Mouse (Mus musculus): ENCODE measurements around the gene Fam110a.
A peak's percentile ranks its signal among the peaks of the same experiment; 100 is the strongest.
"Not testable (repeated sequence)": the region's sequence is repeated elsewhere in the genome, so short reads cannot be mapped to it uniquely, and the experiment has no call there.

The Fam110a gene

DNA sequence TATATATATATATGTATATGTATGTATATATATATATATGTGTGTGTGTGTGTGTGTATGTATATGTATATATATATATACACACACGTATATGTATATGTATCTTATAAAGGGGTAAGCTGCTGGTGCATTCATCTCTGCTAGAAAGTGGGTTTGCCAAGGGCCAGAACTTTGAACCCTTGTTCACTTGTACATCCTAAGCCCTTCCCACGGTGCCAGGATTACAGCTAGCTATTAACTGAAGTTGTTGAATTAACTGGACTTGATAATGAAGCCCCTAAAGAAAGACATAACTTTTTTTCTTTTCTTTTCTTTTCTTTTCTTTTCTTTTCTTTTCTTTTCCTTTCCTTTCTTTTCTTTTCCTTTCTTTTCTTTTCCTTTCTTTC lies 17.2 kb upstream of the Fam110a start:
- not testable (repeated sequence) for DNase-seq (ENCODE audit: low spot score in 2 of 2)

- DNase-seq (ENCODE audit: low spot score in 2 of 2) = peak; percentile 80 to 95
Observed at GRCm38 (mm10) chr2:151996229-151997189, 16.5 kb upstream of the Fam110a start, which contains the start of gene Slc52a3. Gene Slc52a3, plus strand, starts transcription at chr2:151996511.

- peak; percentile 52 to 84 for DNase-seq (ENCODE audit: low spot score in 2 of 2)
Observed at GRCm38 (mm10) chr2:151994350-151995122, 14.5 kb upstream of the Fam110a start.

DNA sequence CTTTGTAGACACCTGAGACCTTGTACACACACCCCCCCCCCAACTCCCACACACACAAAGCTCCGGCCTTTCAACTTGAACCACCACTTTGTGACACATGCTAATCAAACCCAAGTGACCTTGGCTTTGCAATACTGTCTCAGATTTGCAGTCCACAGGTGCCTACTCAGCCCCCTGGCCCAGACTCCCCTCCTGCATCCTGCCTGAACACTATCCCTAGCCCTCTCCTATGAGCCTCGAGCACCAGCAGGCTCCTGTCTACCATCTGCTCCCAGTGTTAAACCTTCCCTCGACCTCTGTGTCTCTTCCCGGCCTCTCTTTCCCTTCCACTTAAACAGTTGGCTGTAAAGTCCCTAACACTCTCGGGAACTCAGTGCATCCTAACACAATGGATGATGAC lies 11.4 kb upstream of the Fam110a start:
- DNase-seq (ENCODE audit: low spot score in 2 of 2) = no peak

DNA sequence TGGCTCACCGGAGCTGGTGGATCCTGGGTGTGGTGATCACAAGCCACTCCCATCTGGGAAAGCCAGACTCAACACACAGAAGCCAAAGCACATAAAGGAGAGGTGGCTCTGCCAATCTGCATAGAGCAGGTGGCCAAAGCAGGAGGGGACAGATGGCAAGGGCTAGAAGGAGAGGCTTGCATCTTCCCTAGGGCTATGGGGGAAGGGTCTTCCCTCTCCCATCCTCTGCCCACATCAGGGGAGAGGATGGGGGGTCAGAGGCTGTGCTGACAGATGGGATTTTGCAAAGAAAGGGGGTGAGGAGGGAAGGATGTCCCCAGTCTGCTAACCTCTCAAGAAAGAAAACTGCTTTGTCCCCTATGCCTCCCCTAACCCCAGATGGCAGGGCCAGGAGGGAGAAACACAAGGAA lies 11.0 kb upstream of the Fam110a start:
- no peak for DNase-seq (ENCODE audit: low spot score in 2 of 2)

DNA sequence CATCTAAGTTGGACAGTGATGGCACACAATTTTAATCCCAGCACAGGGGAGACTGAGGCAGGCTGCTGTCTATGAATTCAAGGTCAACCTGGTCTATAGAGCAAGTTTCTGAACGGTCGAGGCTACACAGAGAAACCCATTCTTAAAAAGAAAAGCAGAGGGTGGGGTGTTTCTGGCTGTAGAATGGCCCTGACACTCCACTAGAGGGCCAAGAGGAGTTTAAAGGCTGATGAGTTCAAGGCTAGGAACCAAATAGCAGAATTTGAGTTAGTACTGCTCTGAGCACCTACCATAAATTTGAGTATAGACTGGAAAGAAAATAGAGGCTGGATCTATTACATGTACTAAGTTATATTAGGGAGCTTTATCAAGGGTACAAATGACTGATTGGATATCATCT lies 9.0 kb upstream of the Fam110a start:
- DNase-seq (ENCODE audit: low spot score in 2 of 2) = no peak

- DNase-seq (ENCODE audit: low spot score in 2 of 2) = no peak
Observed at GRCm38 (mm10) chr2:151986958-151987357, 6.9 kb upstream of the Fam110a start.

DNA sequence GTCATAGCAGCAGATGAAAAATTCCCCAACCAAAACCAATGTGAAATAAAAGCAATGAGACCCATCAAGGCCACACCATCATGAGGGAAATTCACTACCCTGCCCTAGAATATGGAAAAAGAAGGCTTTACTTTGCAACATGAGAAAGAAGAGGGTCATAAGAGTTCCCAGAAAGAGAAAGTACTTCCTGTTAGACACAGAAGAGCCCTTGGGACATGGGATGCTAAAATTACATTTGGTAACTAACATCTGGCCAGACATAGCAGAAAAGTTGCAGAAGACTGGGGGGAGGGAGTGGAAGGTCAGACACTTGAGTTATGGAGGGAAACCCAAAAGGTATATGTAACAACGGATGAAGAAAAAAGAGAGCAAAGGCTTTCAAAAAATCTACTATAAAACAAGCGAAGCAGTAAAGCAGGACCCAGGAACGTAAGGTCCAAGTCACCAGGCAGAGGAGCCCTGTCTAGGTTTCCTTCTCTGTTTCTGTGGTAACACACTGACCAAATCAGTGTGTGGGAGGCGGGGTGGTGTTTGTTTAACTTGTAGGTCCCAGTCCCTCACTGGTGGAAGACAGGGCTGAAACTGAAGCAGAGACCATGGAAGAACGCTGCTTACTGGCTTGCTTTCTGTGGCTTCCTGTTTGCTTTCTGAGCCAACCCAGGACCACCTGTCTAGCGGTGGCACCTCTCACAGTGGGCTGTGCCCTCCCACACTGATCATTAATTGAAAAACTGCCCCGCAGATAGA lies 5.6 kb upstream of the Fam110a start:
- no peak for DNase-seq (ENCODE audit: low spot score in 2 of 2)

DNA sequence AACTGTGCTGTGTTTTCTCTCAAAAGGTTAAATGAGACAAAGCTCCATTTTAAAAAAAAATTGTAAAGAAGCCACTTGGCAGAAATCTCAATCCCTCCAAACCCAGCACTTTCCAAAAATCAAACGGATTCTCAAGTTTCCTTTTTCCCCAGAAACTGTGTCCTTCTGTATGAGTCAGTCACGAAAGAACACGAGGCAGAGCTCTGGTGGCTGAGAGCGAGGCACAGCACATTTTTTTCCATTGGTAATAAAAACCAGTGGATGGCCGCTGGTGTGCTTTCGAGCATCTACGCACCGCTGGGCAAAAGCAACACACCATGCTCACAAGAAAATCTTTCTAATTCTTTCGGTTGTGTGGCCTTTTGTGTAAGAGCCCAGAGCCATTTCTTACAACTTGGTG lies 4.0 kb upstream of the Fam110a start:
- DNase-seq (ENCODE audit: low spot score in 2 of 2) = no peak

DNA sequence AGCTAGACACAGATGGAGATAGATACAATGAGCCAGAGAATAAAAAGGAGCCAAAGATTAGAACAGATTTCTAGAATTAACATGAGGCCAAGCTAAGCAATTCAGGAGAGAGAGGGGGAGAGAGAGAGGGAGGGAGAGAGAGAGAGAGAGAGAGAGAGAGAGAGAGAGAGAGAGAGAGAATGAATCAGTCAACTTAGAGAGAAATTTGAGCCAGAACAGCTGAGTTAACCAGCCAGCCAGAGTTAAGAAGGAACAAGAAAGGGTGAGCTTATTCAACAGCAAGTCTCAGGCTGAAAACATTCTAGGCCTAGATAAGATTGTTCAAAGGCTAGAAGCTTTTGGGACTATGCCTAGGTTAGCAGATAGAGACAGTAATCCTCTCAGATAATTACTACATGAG lies 2.5 kb upstream of the Fam110a start:
- no peak for DNase-seq (ENCODE audit: low spot score in 2 of 2)

DNA sequence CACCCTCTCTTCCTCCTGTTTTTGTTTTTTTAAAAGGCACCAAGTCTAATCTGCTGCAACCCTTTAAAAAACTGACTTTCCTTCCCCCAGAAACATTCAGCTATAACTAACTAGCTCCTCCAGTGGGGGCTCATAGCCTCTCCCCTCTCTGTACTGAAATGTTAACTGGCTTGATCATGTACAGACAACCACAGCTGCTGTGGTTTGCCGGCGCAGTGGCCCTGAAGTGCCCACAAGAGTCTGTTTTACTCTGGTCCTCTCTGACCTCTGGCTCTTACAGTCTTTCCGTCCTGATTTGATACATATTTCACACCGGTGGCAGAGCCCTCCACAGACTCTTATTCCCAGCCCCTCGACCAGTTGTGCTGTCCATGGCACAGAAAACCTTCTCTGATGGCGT lies 1.2 kb upstream of the Fam110a start:
- DNase-seq (ENCODE audit: low spot score in 2 of 2) = no peak

- no peak for DNase-seq (ENCODE audit: low spot score in 2 of 2)
Observed at GRCm38 (mm10) chr2:151980355-151980693, 305 bp upstream of the Fam110a start.

DNA sequence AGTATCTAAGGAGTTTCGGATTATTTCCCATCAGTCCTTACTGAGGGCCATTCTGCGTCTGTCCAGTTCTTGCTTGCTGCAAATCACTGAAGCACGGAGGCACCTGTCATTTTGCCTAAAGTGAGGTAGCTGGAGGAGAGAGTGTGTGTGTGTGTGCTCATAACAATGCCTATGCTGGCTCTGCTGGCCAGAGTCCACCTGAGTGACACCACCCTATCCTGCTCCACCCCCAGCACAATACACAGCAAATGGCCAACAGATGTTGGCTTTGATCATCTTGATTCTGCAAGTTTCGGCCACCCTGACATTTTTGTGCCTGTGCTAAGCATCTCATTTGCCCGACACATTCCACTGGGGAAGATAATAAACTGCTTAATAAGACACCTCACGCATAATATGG lies 1.5 kb downstream of the Fam110a start:
- no peak for DNase-seq (ENCODE audit: low spot score in 2 of 2)

DNA sequence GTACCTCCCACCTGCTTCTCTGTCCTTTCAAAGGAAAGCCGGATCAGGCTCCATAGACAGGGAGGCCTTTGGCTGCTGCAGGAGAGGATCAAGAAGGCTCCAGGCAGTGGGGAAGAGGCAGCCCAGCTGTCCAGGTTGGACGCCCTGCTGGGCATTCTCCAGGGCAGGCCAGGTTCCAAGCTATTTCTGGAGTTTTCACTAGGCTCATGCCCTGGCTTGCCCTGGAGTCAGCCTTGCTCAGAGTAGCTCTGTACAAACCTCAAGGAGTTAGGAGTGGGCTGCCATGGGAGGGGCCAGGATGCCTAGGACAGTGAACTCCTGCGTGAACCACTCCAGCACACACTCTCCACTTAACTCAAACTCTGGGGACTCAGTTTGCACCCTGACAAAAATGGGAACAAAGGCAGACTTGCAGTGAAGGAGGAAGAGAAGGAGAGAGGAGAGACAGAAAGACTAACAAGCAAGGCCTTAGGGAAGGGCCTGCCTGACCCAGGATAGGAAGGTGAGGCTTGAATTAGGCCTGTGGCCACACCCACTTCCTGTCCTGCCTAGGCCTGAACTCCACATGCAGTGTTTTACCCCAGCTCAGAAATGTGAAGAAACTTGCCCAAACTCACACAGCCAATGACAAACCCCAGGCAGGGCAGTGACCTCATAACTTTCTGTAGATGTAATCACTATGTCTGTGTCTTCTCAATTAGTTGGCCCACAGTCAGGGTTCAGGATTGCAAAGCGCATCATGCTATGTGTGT lies 2.2 kb downstream of the Fam110a start:
- no peak for DNase-seq (ENCODE audit: low spot score in 2 of 2)

DNA sequence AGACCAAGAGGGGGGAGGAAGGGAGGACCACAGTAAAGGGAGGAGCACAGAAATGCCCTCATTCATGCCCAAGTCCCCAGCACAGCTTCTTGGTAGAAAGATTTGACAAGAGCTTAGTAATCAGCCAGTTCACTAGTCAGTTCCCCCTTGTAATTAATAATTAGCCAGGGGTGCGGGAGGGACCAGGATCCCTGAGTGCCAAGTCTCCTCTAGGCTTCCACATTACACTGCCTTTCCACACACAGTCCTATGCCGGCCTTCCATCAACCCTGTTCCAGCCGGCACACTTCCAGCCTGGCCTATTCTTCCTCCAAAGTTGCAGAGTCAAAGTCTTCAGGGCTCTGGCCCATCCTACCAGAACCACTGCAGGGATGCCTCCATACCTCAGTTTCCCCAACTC lies 4.0 kb downstream of the Fam110a start:
- no peak for DNase-seq (ENCODE audit: low spot score in 2 of 2)

- no peak for DNase-seq (ENCODE audit: low spot score in 2 of 2)
Observed at GRCm38 (mm10) chr2:151975295-151975694, 4.7 kb downstream of the Fam110a start.

DNA sequence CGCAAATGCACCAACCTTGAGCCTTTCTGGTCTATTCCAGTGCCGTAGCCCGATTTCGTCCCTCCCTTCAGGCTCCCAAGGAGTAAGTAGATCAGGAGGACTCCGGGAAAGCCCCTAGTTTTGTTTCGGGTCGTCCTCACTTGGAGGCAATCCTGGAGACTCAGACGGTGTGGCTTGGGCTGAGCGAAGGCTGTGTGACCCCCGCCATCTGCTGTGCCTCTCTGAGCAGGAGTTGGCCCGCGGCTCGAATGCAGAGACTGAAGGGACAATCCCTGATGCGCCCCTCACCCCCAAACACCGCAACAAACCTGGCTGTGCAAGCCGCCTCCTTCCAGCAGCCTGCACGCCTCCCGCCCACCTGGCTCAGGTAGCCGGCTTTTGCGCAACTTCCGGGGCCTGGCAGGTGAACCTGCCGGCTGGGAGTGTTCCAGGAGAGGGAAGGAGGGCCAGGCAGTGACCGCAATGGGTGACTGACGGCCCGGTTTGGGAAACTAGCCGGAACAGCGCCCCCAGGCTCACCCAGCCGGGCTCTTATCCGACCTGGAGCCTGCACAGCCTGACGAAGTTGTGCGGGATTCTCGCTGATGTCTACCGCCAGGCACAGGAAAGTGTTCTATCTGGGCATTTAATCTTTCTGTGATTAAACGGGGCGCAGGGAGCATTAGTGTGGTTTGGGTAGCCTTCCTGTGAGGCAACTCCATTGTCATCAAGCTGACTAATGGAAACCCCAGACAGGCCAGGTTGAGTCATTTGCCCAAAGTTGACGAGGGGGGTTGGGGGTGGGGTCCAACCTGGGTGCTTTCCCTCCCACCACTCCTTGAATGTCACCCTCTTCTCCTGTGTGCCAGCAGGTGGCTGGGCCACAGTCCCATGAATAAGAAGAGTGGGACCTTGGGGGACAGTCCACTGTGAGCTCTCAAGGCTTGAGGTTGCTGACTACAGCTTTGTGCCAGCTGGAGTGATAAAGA lies 6.1 kb downstream of the Fam110a start:
- peak in 1 of 2 experiments; percentile 37 for DNase-seq (ENCODE audit: low spot score in 2 of 2)

- DNase-seq (ENCODE audit: low spot score in 2 of 2) = peak; percentile 47 to 56
Observed at GRCm38 (mm10) chr2:151972880-151973594, 7.0 kb downstream of the Fam110a start.

- DNase-seq (ENCODE audit: low spot score in 2 of 2) = no peak
Observed at GRCm38 (mm10) chr2:151971748-151972147, 8.3 kb downstream of the Fam110a start.
